Mouse (Mus musculus) myocyte (in vitro differentiated cells): ENCODE measurements at regions not wholly inside any gene's neighbourhood (a gene's known extent, or its start where the extent isn't known, plus 50 kb on each side); places are given as distances from the start of the nearest gene placed in this dataset.

Experiments
- H3K27me3 ChIP-seq: one replicate; pipeline ENCODE4 v1.6.1; 2011; ENCODE audit not compliant: control insufficient read depth, insufficient read depth, insufficient read length
- H3K36me3 ChIP-seq: one replicate; pipeline ENCODE4 v1.6.1; 2011; ENCODE audit not compliant: control insufficient read depth, insufficient read depth
- H3K4me2 ChIP-seq: one replicate; pipeline ENCODE4 v1.6.1; 2011; ENCODE audit warnings: low read depth, control low read depth
- H3K4me3 ChIP-seq: one replicate; pipeline ENCODE4 v1.5.1; 2011; ENCODE audit warnings: mild to moderate bottlenecking, control low read depth, moderate library complexity
- H3K79me2 ChIP-seq: one replicate; pipeline ENCODE4 v1.6.1; 2011; ENCODE audit not compliant: control insufficient read depth, insufficient read depth
- H3ac ChIP-seq: one replicate; pipeline ENCODE4 v1.6.1; 2011; ENCODE audit not compliant: control insufficient read depth, insufficient read length
- CEBPB ChIP-seq: IDR thresholded peaks from 2 replicates; pipeline ENCODE4 v1.6.1; 2011; ENCODE audit warnings: mild to moderate bottlenecking, moderate library complexity; ENCODE audit not compliant: poor library complexity, insufficient read depth, severe bottlenecking
- E2F4 ChIP-seq: IDR thresholded peaks from one replicate; pipeline ENCODE4 v1.6.1; 2011; ENCODE audit warnings: mild to moderate bottlenecking, control low read depth, moderate library complexity; ENCODE audit not compliant: insufficient read depth
- MAX ChIP-seq: IDR thresholded peaks from one replicate; pipeline ENCODE4 v1.6.1; 2011; ENCODE audit warnings: low read depth, mild to moderate bottlenecking, control low read depth
- MYOD1 ChIP-seq, 3 experiments: IDR thresholded peaks; one replicate each; pipeline ENCODE4 v1.6.1; 2011; ENCODE audit warnings: control low read depth in 2 of 3, low read depth in 2 of 3, mild to moderate bottlenecking in 2 of 3, moderate library complexity in 1 of 3; ENCODE audit not compliant: insufficient read length in 2 of 3, control insufficient read depth in 1 of 3
- MYOG ChIP-seq, 3 experiments: IDR thresholded peaks; one replicate each; pipeline ENCODE4 v1.6.1; 2011; ENCODE audit warnings: control low read depth in 2 of 3, low read depth in 2 of 3, mild to moderate bottlenecking in 2 of 3; ENCODE audit not compliant: insufficient read length in 2 of 3, control insufficient read depth in 1 of 3, insufficient read depth in 1 of 3
- POLR2A ChIP-seq: IDR thresholded peaks from one replicate; pipeline ENCODE4 v1.6.1; 2011; ENCODE audit warnings: low read depth, mild to moderate bottlenecking, control low read depth, moderate library complexity; ENCODE audit not compliant: insufficient read length
- POLR2AphosphoS2 ChIP-seq: IDR thresholded peaks from one replicate; pipeline ENCODE4 v1.6.1; 2011; ENCODE audit warnings: low read depth, control low read depth; ENCODE audit not compliant: insufficient read length
- REST ChIP-seq: IDR thresholded peaks from one replicate; pipeline ENCODE4 v1.6.1; 2011; ENCODE audit warnings: mild to moderate bottlenecking, control low read depth, moderate library complexity; ENCODE audit not compliant: insufficient read depth, insufficient read length
- SRF ChIP-seq: IDR thresholded peaks from one replicate; pipeline ENCODE4 v1.6.1; 2011; ENCODE audit warnings: low read depth; ENCODE audit not compliant: control insufficient read depth, insufficient read length
- TCF12 ChIP-seq: IDR thresholded peaks from one replicate; pipeline ENCODE4 v1.6.1; 2011; ENCODE audit warnings: mild to moderate bottlenecking, control low read depth; ENCODE audit not compliant: poor library complexity, insufficient read depth, severe bottlenecking
- TCF3 ChIP-seq: IDR thresholded peaks from one replicate; pipeline ENCODE4 v1.6.1; 2011; ENCODE audit warnings: low read depth, control low read depth; ENCODE audit not compliant: insufficient read length
- USF1 ChIP-seq: IDR thresholded peaks from one replicate; pipeline ENCODE4 v1.6.1; 2011; ENCODE audit warnings: low read depth, mild to moderate bottlenecking, control low read depth, moderate library complexity

GRCm38 (mm10) chr16:77469328-77469875 lies 132.5 kb downstream of the Gm11146 start:
- Histone ChIP-seq H3K4me2 (no peak overlapping the region), H3K79me2 (no peaks in the 10 kb centered on the region), H3K4me3 (no peak overlapping the region), H3ac (no peak overlapping the region), H3K36me3 (no peaks in the 10 kb centered on the region), H3K27me3 (no peaks in the 10 kb centered on the region)
- TF ChIP-seq POLR2AphosphoS2 (no peak), REST (no peak), CEBPB (no peak), TCF12 (no peak)

GRCm38 (mm10) chr16:77467216-77467615 lies 134.7 kb downstream of the Gm11146 start:
- no peaks in the 10 kb centered on the region for H3K27me3 ChIP-seq
- H3K36me3 ChIP-seq: no peaks in the 10 kb centered on the region
- no peak overlapping the region for H3ac ChIP-seq
- TF ChIP-seq TCF3 (no peak), MAX (no peak), REST (no peak), TCF12 (no peak), USF1 (no peak), POLR2AphosphoS2 (no peak), POLR2A (no peak), MYOG (IDR thresholded peaks at IDR 0.05; ENCODE audit: control insufficient read depth in 1 of 3, insufficient read depth in 1 of 3, insufficient read length in 2 of 3, low read depth in 2 of 3) (no peak), CEBPB (no peak), MYOD1 (IDR thresholded peaks at IDR 0.05; ENCODE audit: control insufficient read depth in 1 of 3, insufficient read length in 2 of 3, low read depth in 2 of 3) (no peak), E2F4 (no peak), SRF (no peak)
- H3K4me3 ChIP-seq: no peak overlapping the region
- H3K4me2 ChIP-seq: no peak overlapping the region
- no peaks in the 10 kb centered on the region for H3K79me2 ChIP-seq

GRCm38 (mm10) chr16:77464623-77465022 lies 137.3 kb downstream of the Gm11146 start:
- Histone ChIP-seq H3K79me2 (no peaks in the 10 kb centered on the region), H3K4me2 (no peak overlapping the region), H3ac (no peak overlapping the region), H3K36me3 (no peaks in the 10 kb centered on the region), H3K27me3 (no peaks in the 10 kb centered on the region), H3K4me3 (no peak overlapping the region)
- TF ChIP-seq POLR2AphosphoS2 (no peak), TCF3 (no peak), MYOG (IDR thresholded peaks at IDR 0.05; ENCODE audit: control insufficient read depth in 1 of 3, insufficient read depth in 1 of 3, insufficient read length in 2 of 3, low read depth in 2 of 3) (no peak), E2F4 (no peak), MYOD1 (IDR thresholded peaks at IDR 0.05; ENCODE audit: control insufficient read depth in 1 of 3, insufficient read length in 2 of 3, low read depth in 2 of 3) (no peak), USF1 (no peak), REST (no peak), MAX (no peak), POLR2A (no peak), SRF (no peak), TCF12 (no peak), CEBPB (no peak)

- Histone ChIP-seq H3K79me2 (no peaks in the 10 kb centered on the region), H3ac (no peak overlapping the region), H3K4me2 (no peak overlapping the region), H3K36me3 (no peaks in the 10 kb centered on the region), H3K4me3 (no peak overlapping the region), H3K27me3 (no peaks in the 10 kb centered on the region)
- TF ChIP-seq REST: no peak
- TF ChIP-seq TCF3: no peak
These were observed 140.0 kb downstream of the Gm11146 start for GRCm38 (mm10) chr16:77461922-77462321.

- no peak overlapping the region for H3K4me3 ChIP-seq
- no peaks in the 10 kb centered on the region for H3K79me2 ChIP-seq
- H3K27me3 ChIP-seq: no peaks in the 10 kb centered on the region
- no peaks in the 10 kb centered on the region for H3K36me3 ChIP-seq
- TF ChIP-seq E2F4: no peak
- TF ChIP-seq MYOD1 (IDR thresholded peaks at IDR 0.05; ENCODE audit: control insufficient read depth in 1 of 3, insufficient read length in 2 of 3, low read depth in 2 of 3): no peak
- H3K4me2 ChIP-seq: no peak overlapping the region
- no peak overlapping the region for H3ac ChIP-seq
These were observed 140.4 kb downstream of the Gm11146 start for GRCm38 (mm10) chr16:77461459-77461858.
